Mouse (Mus musculus) stomach, postnatal 0 days (tissue): ENCODE results near the gene Bmpr1a. TPM values are rescaled to one million over a fixed set of nuclear protein-coding genes. Genes with fewer than 3 reads are reported as not detected.
"Not testable (repeated sequence)": the region's sequence is repeated elsewhere in the genome, so short reads cannot be mapped to it uniquely, and the experiment has no call there.

Experiments used
- ATAC-seq: fragments of 200-750 bp; cut with Nextera tagmentation; 2 replicates; pipeline ENCODE4 v1.8.0; 2017; ENCODE audit not compliant: low FRiP score, low TSS enrichment
- DNase-seq: peaks from one replicate; pipeline ENCODE4 v3.0.0-alpha.2; 2016; ENCODE audit warnings: low spot score
- H3K27ac ChIP-seq: fragments of 300-500 bp; sonication (generic); replicated peaks from 2 replicates; pipeline ENCODE4 v1.5.1; 2014; ENCODE audit warnings: mild to moderate bottlenecking, control low read depth
- H3K27me3 ChIP-seq: fragments of 300-500 bp; sonication (generic); 2 replicates; pipeline ENCODE4 v1.6.1; 2014; ENCODE audit warnings: low read length; ENCODE audit not compliant: control insufficient read depth, insufficient read depth
- H3K36me3 ChIP-seq: fragments of 300-500 bp; sonication (generic); 2 replicates; pipeline ENCODE4 v1.6.1; 2014; ENCODE audit warnings: low read length, mixed read lengths; ENCODE audit not compliant: control insufficient read depth, insufficient read depth
- H3K4me1 ChIP-seq: fragments of 300-500 bp; sonication (generic); replicated peaks from 2 replicates; pipeline ENCODE4 v1.6.1; 2014; ENCODE audit warnings: antibody characterized with exemption; ENCODE audit not compliant: control insufficient read depth, insufficient read depth
- H3K4me2 ChIP-seq: fragments of 300-500 bp; sonication (generic); replicated peaks from 2 replicates; pipeline ENCODE4 v1.6.1; 2014; ENCODE audit warnings: low read depth, mild to moderate bottlenecking, control low read depth, moderate library complexity
- H3K4me3 ChIP-seq: fragments of 300-500 bp; sonication (generic); 2 replicates; pipeline ENCODE4 v1.5.1; 2014; ENCODE audit warnings: low read depth, low read length, control low read depth
- H3K9ac ChIP-seq: fragments of 300-500 bp; sonication (generic); 2 replicates; pipeline ENCODE4 v1.6.1; 2014; ENCODE audit warnings: mild to moderate bottlenecking, low read length, control low read depth, mixed read lengths
- H3K9me3 ChIP-seq: fragments of 300-500 bp; sonication (generic); 2 replicates; pipeline ENCODE4 v1.6.1; 2016; ENCODE audit warnings: low read length; ENCODE audit not compliant: control insufficient read depth
- CTCF ChIP-seq: IDR thresholded peaks from 2 replicates; pipeline ENCODE4 v1.5.1; 2016; ENCODE audit warnings: antibody characterized with exemption, low read depth, mild to moderate bottlenecking, moderate library complexity
- EP300 ChIP-seq: optimal IDR thresholded peaks from 2 replicates; pipeline ENCODE3; 2016; ENCODE audit warnings: antibody characterized with exemption
- WGBS: fragments of 180-500 bp; shearing (Covaris S2); extraction: QIAGEN DNeasy Blood & Tissue Kit; methylation state at CpG from one replicate; pipeline ENCODE4 v1.1.7; 2014; 5-methylcytosine and 5-hydroxymethylcytosine counted together
- polyA plus RNA-seq: library from polyadenylated mRNA; unstranded; fragments of >200 nt; fragmentation: Nextera tagmentation; extraction: Ambion mirVana; gene quantifications from 2 replicates; pipeline ENCODE4 v1.2.1, GENCODE M21; 2015

The Bmpr1a gene
- polyA plus RNA-seq, 1 experiment from 2014 or later = 27.0 TPM

GRCm38 (mm10) chr14:34429069-34429468 is 74.1 kb downstream of the Bmpr1a start:
- Histone ChIP-seq H3K4me2 (no peak overlapping the region), H3K4me1 (no peaks in the 10 kb centered on the region), H3K9ac (no peak overlapping the region), H3K36me3 (peaks cover 10% of the 10 kb centered on the region), H3K27me3 (no peaks in the 10 kb centered on the region), H3K9me3 (no peaks in the 10 kb centered on the region), H3K4me3 (no peak overlapping the region), H3K27ac (no peak overlapping the region)
- no peak for ATAC-seq
- no peak for TF ChIP-seq CTCF
- TF ChIP-seq EP300 = no peak
- WGBS = 71% methylated on average over 1 of the region's 1 CpGs
- DNase-seq = no peak

- DNase-seq = no peak
- TF ChIP-seq EP300 (no peak), CTCF (peak; percentile 58)
- H3K9ac ChIP-seq = no peak overlapping the region
- H3K27ac ChIP-seq = no peak overlapping the region
- no peaks in the 10 kb centered on the region for H3K4me1 ChIP-seq
- no peak overlapping the region for H3K4me3 ChIP-seq
- peaks cover 14% of the 10 kb centered on the region for H3K36me3 ChIP-seq
- no peaks in the 10 kb centered on the region for H3K9me3 ChIP-seq
- H3K4me2 ChIP-seq = no peak overlapping the region
- H3K27me3 ChIP-seq = no peaks in the 10 kb centered on the region
- ATAC-seq = no peak
- 93% methylated on average over 3 of the region's 3 CpGs for WGBS
Observed at GRCm38 (mm10) chr14:34428274-34428673, 74.9 kb downstream of the Bmpr1a start.

GRCm38 (mm10) chr14:34421078-34421477 is 82.1 kb downstream of the Bmpr1a start:
- Histone ChIP-seq H3K9ac (no peak overlapping the region), H3K4me3 (no peak overlapping the region), H3K27me3 (no peaks in the 10 kb centered on the region), H3K27ac (no peak overlapping the region), H3K4me2 (no peak overlapping the region), H3K4me1 (no peaks in the 10 kb centered on the region), H3K9me3 (no peaks in the 10 kb centered on the region), H3K36me3 (peaks cover 12% of the 10 kb centered on the region)
- WGBS = 92% methylated on average over 1 of the region's 1 CpGs
- ATAC-seq = no peak
- TF ChIP-seq EP300 (no peak), CTCF (no peak)
- no peak for DNase-seq

GRCm38 (mm10) chr14:34417501-34417900 is 85.6 kb downstream of the Bmpr1a start:
- H3K27me3 ChIP-seq = no peaks in the 10 kb centered on the region
- WGBS = 72% methylated on average over 5 of the region's 5 CpGs
- TF ChIP-seq CTCF (no peak), EP300 (no peak)
- no peak overlapping the region for H3K4me3 ChIP-seq
- no peaks in the 10 kb centered on the region for H3K9me3 ChIP-seq
- no peak overlapping the region for H3K9ac ChIP-seq
- peaks cover 14% of the 10 kb centered on the region for H3K36me3 ChIP-seq
- ATAC-seq = no peak
- DNase-seq = no peak
- no peak overlapping the region for H3K4me2 ChIP-seq
- no peak overlapping the region for H3K27ac ChIP-seq
- no peaks in the 10 kb centered on the region for H3K4me1 ChIP-seq

- not testable (repeated sequence) for ATAC-seq, H3K4me2 ChIP-seq, H3K4me1 ChIP-seq, H3K27me3 ChIP-seq, DNase-seq, H3K4me3 ChIP-seq, H3K9me3 ChIP-seq, H3K27ac ChIP-seq, H3K9ac ChIP-seq
- WGBS = 99% methylated on average over 4 of the region's 4 CpGs
- H3K36me3 ChIP-seq = peaks cover 12% of the 10 kb centered on the region
Observed at GRCm38 (mm10) chr14:34416946-34417345, 86.2 kb downstream of the Bmpr1a start.

- DNase-seq (no peak), ATAC-seq (no peak)
- TF ChIP-seq EP300 (no peak), CTCF (no peak)
- no peaks in the 10 kb centered on the region for H3K9me3 ChIP-seq
- no peaks in the 10 kb centered on the region for H3K4me1 ChIP-seq
- H3K9ac ChIP-seq = no peak overlapping the region
- no peaks in the 10 kb centered on the region for H3K27me3 ChIP-seq
- H3K4me2 ChIP-seq = no peak overlapping the region
- H3K4me3 ChIP-seq = no peak overlapping the region
- H3K36me3 ChIP-seq = peaks cover 18% of the 10 kb centered on the region
- no peak overlapping the region for H3K27ac ChIP-seq
- 82% methylated on average over 7 of the region's 7 CpGs for WGBS
Observed at GRCm38 (mm10) chr14:34412164-34412896, 90.8 kb downstream of the Bmpr1a start.
